10 mouse cellular contexts compared by ENCODE assay signal in genomic region chr3:58166628-58167027, GRCm38 (mm10).
DNase-seq lines count a peak whose midpoint lies in the region; ATAC-seq lines count a peak whose summit lies in the region.
"Had no signal": no experiment of that assay in that cellular context is flagged by ENCODE, and none has a peak within 500 bp of the region (broad histone marks: within the 10 kb centered on the region; RNA-seq: fewer than 3 reads in every experiment).

No protein-coding gene starts in this region.

- peak overlapping the region; percentile 88 for H3K27ac ChIP-seq in heart, embryonic 11.5 days (ENCODE audit: low read depth, low read length)
- peak overlapping the region; percentile 94 for H3K27ac ChIP-seq in heart, embryonic 13.5 days (replicated peaks)
- no peak overlapping the region for H3K27ac ChIP-seq in stomach, embryonic 16.5 days (ENCODE audit: low read length)
- no peak overlapping the region for H3K27ac ChIP-seq in forebrain, embryonic 10.5 days
- H3K27ac ChIP-seq: liver, embryonic 14.5 days had no signal

- no peaks in the 10 kb centered on the region for H3K9me3 ChIP-seq in heart, embryonic 11.5 days (replicated peaks; ENCODE audit: control insufficient read depth, low read length)
- no peaks in the 10 kb centered on the region for H3K9me3 ChIP-seq in heart, embryonic 13.5 days
- no peaks in the 10 kb centered on the region for H3K9me3 ChIP-seq in stomach, embryonic 16.5 days (replicated peaks; ENCODE audit: control insufficient read depth, low read length)
- H3K9me3 ChIP-seq in forebrain, embryonic 10.5 days, result no peaks in the 10 kb centered on the region

- ATAC-seq in heart, embryonic 11.5 days (replicated peaks; ENCODE audit: insufficient number of reproducible peaks, low FRiP score, low TSS enrichment), result peak; percentile 83
- ATAC-seq in heart, embryonic 13.5 days (ENCODE audit: extremely low read depth, insufficient number of reproducible peaks, low FRiP score, low TSS enrichment), result peak; percentile 65; the same call in 1 of the 2 replicates
- peak; percentile 41; the same call in 1 of the 2 replicates for ATAC-seq in stomach, embryonic 16.5 days (ENCODE audit: insufficient read depth, low FRiP score)

- peaks cover 18% of the 10 kb centered on the region for H3K4me1 ChIP-seq in heart, embryonic 11.5 days (ENCODE audit: control insufficient read depth, insufficient read depth, low read length)
- peaks cover 64% of the 10 kb centered on the region for H3K4me1 ChIP-seq in heart, embryonic 13.5 days
- peaks cover 3% of the 10 kb centered on the region for H3K4me1 ChIP-seq in stomach, embryonic 16.5 days (ENCODE audit: control insufficient read depth, insufficient read depth, low read length)
- H3K4me1 ChIP-seq in forebrain, embryonic 10.5 days, result peaks cover 18% of the 10 kb centered on the region

- H3K4me2 ChIP-seq in heart, embryonic 11.5 days, result no peak overlapping the region
- H3K4me2 ChIP-seq in heart, embryonic 13.5 days, result peak overlapping the region; percentile 24
- H3K4me2 ChIP-seq in stomach, embryonic 16.5 days (ENCODE audit: low read depth, low read length), result no peak overlapping the region

- no peak overlapping the region for H3K4me3 ChIP-seq in heart, embryonic 11.5 days (ENCODE audit: low read depth, low read length)
- no peak overlapping the region for H3K4me3 ChIP-seq in heart, embryonic 13.5 days
- no peak overlapping the region for H3K4me3 ChIP-seq in stomach, embryonic 16.5 days (replicated peaks; ENCODE audit: low read length)
- no peak overlapping the region for H3K4me3 ChIP-seq in forebrain, embryonic 10.5 days
- H3K4me3 ChIP-seq: erythroblast, embryonic 14.5 days had no signal

- H3K27me3 ChIP-seq in heart, embryonic 11.5 days (ENCODE audit: control insufficient read depth, insufficient read depth, low read length), result no peaks in the 10 kb centered on the region
- H3K27me3 ChIP-seq in heart, embryonic 13.5 days (replicated peaks), result no peaks in the 10 kb centered on the region
- H3K27me3 ChIP-seq in stomach, embryonic 16.5 days (ENCODE audit: control insufficient read depth, insufficient read depth, low read length), result no peaks in the 10 kb centered on the region
- H3K27me3 ChIP-seq in forebrain, embryonic 10.5 days (ENCODE audit: poor library complexity, severe bottlenecking), result peaks cover 12% of the 10 kb centered on the region

- H3K36me3 ChIP-seq in heart, embryonic 11.5 days (ENCODE audit: control insufficient read depth, insufficient read depth, low read length), result no peaks in the 10 kb centered on the region
- no peaks in the 10 kb centered on the region for H3K36me3 ChIP-seq in heart, embryonic 13.5 days
- no peaks in the 10 kb centered on the region for H3K36me3 ChIP-seq in stomach, embryonic 16.5 days (ENCODE audit: control insufficient read depth, insufficient read depth, low read length)
- no peaks in the 10 kb centered on the region for H3K36me3 ChIP-seq in forebrain, embryonic 10.5 days (replicated peaks)

- 11% methylated on average over 2 of the region's 2 CpGs for WGBS in heart, embryonic 11.5 days (ENCODE audit: insufficient replicate concordance)
- 7% methylated on average over 2 of the region's 2 CpGs for WGBS in heart, embryonic 13.5 days
- 25% methylated on average over 2 of the region's 2 CpGs for whole genome bisulfite sequencing in stomach, embryonic 16.5 days
- 80% methylated on average over 2 of the region's 2 CpGs for WGBS in forebrain, embryonic 10.5 days

- intact Hi-C loops in heart, postnatal 25 days (cut with DNase I), result loop anchor here (10.0 kb wide), 1 partner anchor 138 kb away; no protein-coding TSS in a partner anchor

- no peak overlapping the region for H3K9ac ChIP-seq in heart, embryonic 11.5 days (ENCODE audit: low read depth, low read length)
- H3K9ac ChIP-seq in heart, embryonic 13.5 days, result no peak overlapping the region
- H3K9ac ChIP-seq in stomach, embryonic 16.5 days (ENCODE audit: low read length), result no peak overlapping the region
- H3K9ac ChIP-seq: liver, embryonic 14.5 days had no signal

- no peak for DNase-seq in heart, postnatal 25 days (ENCODE audit: low spot score)
- DNase-seq in retina, postnatal 1 day, result peak; percentile 8
- DNase-seq in retina, embryonic 14.5 days (ENCODE audit: low spot score), result no peak
- no peak for DNase-seq in forebrain, embryonic 10.5 days (ENCODE audit: extremely low spot score, low spot score)
- no peak for DNase-seq in layer of hippocampus, adult 18-20 months (ENCODE audit: low spot score in 2 of 2)

Comparison
In these comparisons a context has a peak if more than half of its experiments do, and no peak if none do; other contexts are left out.
1. H3K27ac ChIP-seq: peak in heart, embryonic 11.5 days (single experiment) and heart, embryonic 13.5 days (single experiment); none in stomach, embryonic 16.5 days (single experiment) and forebrain, embryonic 10.5 days (single experiment).
2. Peak in every context shown above with its lines, with median percentiles within 50 percentile points of each other: ATAC-seq.